Mouse (Mus musculus) thymus, postnatal 0 days (tissue): ENCODE measurements at regions not wholly inside any gene's neighbourhood (a gene's known extent, or its start where the extent isn't known, plus 50 kb on each side); places are given as distances from the start of the nearest gene placed in this dataset.

Source experiments
- DNase-seq: peaks from one replicate; pipeline ENCODE4 v3.0.0-alpha.2; 2015; ENCODE audit warnings: low spot score

- no peak for DNase-seq
These were observed 651.1 kb downstream of the Adgrl2 start for GRCm38 (mm10) chr3:148339258-148339657.

GRCm38 (mm10) chr3:148336640-148337039 is 653.7 kb downstream of the Adgrl2 start:
- DNase-seq, result no peak

- peak; percentile 12 for DNase-seq
These were observed 654.3 kb downstream of the Adgrl2 start for GRCm38 (mm10) chr3:148336091-148336511.

- no peak for DNase-seq
These were observed 654.7 kb downstream of the Adgrl2 start for GRCm38 (mm10) chr3:148335654-148336053.

GRCm38 (mm10) chr3:148324911-148325621 is 665.3 kb downstream of the Adgrl2 start:
- no peak for DNase-seq

- no peak for DNase-seq
These were observed 668.5 kb downstream of the Adgrl2 start for GRCm38 (mm10) chr3:148321894-148322293.

- DNase-seq, result no peak
These were observed 674.2 kb downstream of the Adgrl2 start for GRCm38 (mm10) chr3:148316198-148316597.

- no peak for DNase-seq
These were observed 675.1 kb downstream of the Adgrl2 start for GRCm38 (mm10) chr3:148315286-148315685.

GRCm38 (mm10) chr3:148295515-148295914 is 694.8 kb downstream of the Adgrl2 start:
- no peak for DNase-seq

GRCm38 (mm10) chr3:148278978-148279377 is 711.4 kb downstream of the Adgrl2 start:
- DNase-seq, result no peak

GRCm38 (mm10) chr3:148272159-148272848 is 718.1 kb downstream of the Adgrl2 start:
- DNase-seq, result no peak

- DNase-seq, result no peak
These were observed 721.5 kb downstream of the Adgrl2 start for GRCm38 (mm10) chr3:148268812-148269211.

- DNase-seq, result no peak
These were observed 731.1 kb downstream of the Adgrl2 start for GRCm38 (mm10) chr3:148259211-148259610.

- DNase-seq, result no peak
These were observed 741.7 kb downstream of the Adgrl2 start for GRCm38 (mm10) chr3:148248617-148249016.

- no peak for DNase-seq
These were observed 743.6 kb downstream of the Adgrl2 start for GRCm38 (mm10) chr3:148246786-148247185.

- no peak for DNase-seq
These were observed 752.3 kb downstream of the Adgrl2 start for GRCm38 (mm10) chr3:148238093-148238492.

GRCm38 (mm10) chr3:148237555-148237954 is 752.8 kb downstream of the Adgrl2 start:
- no peak for DNase-seq

GRCm38 (mm10) chr3:148233616-148234015 is 756.7 kb downstream of the Adgrl2 start:
- no peak for DNase-seq

- DNase-seq, result no peak
These were observed 761.2 kb downstream of the Adgrl2 start for GRCm38 (mm10) chr3:148229192-148229591.

GRCm38 (mm10) chr3:148228002-148228707 is 762.2 kb downstream of the Adgrl2 start:
- no peak for DNase-seq

- DNase-seq, result no peak
These were observed 769.5 kb downstream of the Adgrl2 start for GRCm38 (mm10) chr3:148220826-148221225.

GRCm38 (mm10) chr3:148220024-148220590 is 770.2 kb downstream of the Adgrl2 start:
- no peak for DNase-seq
